ENCODE assay signal across 8 mouse cellular contexts in the genomic region with DNA sequence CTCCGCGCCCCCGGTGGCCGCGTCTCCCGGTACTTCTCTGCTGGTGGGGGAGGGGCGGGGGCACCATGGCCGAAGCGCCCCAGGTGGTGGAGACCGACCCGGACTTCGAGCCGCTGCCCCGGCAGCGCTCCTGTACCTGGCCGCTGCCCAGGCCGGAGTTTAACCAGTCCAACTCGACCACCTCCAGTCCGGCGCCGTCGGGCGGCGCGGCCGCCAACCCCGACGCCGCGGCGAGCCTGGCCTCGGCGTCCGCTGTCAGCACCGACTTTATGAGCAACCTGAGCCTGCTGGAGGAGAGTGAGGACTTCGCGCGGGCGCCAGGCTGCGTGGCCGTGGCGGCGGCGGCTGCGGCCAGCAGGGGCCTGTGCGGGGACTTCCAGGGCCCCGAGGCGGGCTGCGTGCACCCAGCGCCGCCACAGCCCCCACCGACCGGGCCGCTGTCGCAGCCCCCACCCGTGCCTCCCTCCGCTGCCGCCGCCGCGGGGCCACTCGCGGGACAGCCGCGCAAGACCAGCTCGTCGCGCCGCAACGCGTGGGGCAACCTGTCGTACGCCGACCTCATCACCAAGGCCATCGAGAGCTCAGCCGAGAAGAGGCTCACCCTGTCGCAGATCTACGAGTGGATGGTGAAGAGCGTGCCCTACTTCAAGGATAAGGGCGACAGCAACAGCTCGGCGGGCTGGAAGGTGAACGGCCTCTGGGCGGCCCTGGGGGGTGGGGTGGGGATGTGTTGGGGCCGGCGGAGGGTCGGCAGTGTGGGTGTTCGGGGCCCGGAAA. TPM values are rescaled to one million over a fixed set of nuclear protein-coding genes. Genes with fewer than 3 reads are reported as not detected.
A peak's percentile ranks its signal among the peaks of the same experiment; 100 is the strongest.
DNase-seq lines count a peak whose midpoint lies in the region; ATAC-seq lines count a peak whose summit lies in the region.

No protein-coding gene starts in this region.

- under 1% methylated on average over 82 of the region's 89 CpGs for WGBS in forebrain, embryonic 14.5 days
- under 1% methylated on average over 86 of the region's 89 CpGs for WGBS in hindbrain, embryonic 10.5 days
- under 1% methylated on average over 89 of the region's 89 CpGs for WGBS in limb, embryonic 13.5 days
- under 1% methylated on average over 87 of the region's 89 CpGs for WGBS in midbrain, embryonic 14.5 days
- WGBS in stomach, embryonic 16.5 days = under 1% methylated on average over 85 of the region's 89 CpGs

- no peak overlapping the region for H3K27ac ChIP-seq in forebrain, embryonic 14.5 days (ENCODE audit: low read depth, low read length)
- H3K27ac ChIP-seq in hindbrain, embryonic 10.5 days = peak overlapping the region; percentile 87
- H3K27ac ChIP-seq in limb, embryonic 13.5 days = peak overlapping the region; percentile 86; the same call in 1 of the 2 replicates
- H3K27ac ChIP-seq in midbrain, embryonic 14.5 days (replicated peaks; ENCODE audit: low read depth, low read length) = no peak overlapping the region; the same call in 1 of the 2 replicates
- peak overlapping the region; percentile 94 for H3K27ac ChIP-seq in stomach, embryonic 16.5 days (ENCODE audit: low read length)

- no peaks in the 10 kb centered on the region; the same call in 1 of the 2 replicates for H3K9me3 ChIP-seq in erythroblast, embryonic 14.5 days (ENCODE audit: control insufficient read depth, low read length)
- no peaks in the 10 kb centered on the region for H3K9me3 ChIP-seq in forebrain, embryonic 14.5 days (replicated peaks; ENCODE audit: control insufficient read depth, low read length)
- H3K9me3 ChIP-seq in hindbrain, embryonic 10.5 days = no peaks in the 10 kb centered on the region
- H3K9me3 ChIP-seq in limb, embryonic 13.5 days = no peaks in the 10 kb centered on the region
- no peaks in the 10 kb centered on the region for H3K9me3 ChIP-seq in midbrain, embryonic 14.5 days (ENCODE audit: control insufficient read depth, low read length)
- no peaks in the 10 kb centered on the region for H3K9me3 ChIP-seq in stomach, embryonic 16.5 days (replicated peaks; ENCODE audit: control insufficient read depth, low read length)

- no peaks in the 10 kb centered on the region for H3K36me3 ChIP-seq in erythroblast, embryonic 14.5 days (ENCODE audit: control insufficient read depth)
- H3K36me3 ChIP-seq in forebrain, embryonic 14.5 days (ENCODE audit: control insufficient read depth, insufficient read depth, low read length) = no peaks in the 10 kb centered on the region
- H3K36me3 ChIP-seq in hindbrain, embryonic 10.5 days = no peaks in the 10 kb centered on the region
- no peaks in the 10 kb centered on the region for H3K36me3 ChIP-seq in limb, embryonic 13.5 days
- no peaks in the 10 kb centered on the region for H3K36me3 ChIP-seq in midbrain, embryonic 14.5 days (ENCODE audit: control insufficient read depth, insufficient read depth, low read length)
- H3K36me3 ChIP-seq in stomach, embryonic 16.5 days (ENCODE audit: control insufficient read depth, insufficient read depth, low read length) = no peaks in the 10 kb centered on the region

- peak overlapping the region; percentile 96 for H3K4me2 ChIP-seq in forebrain, embryonic 14.5 days (ENCODE audit: low read length)
- peak overlapping the region; percentile 99 for H3K4me2 ChIP-seq in limb, embryonic 13.5 days (replicated peaks)
- peak overlapping the region; percentile 91 for H3K4me2 ChIP-seq in midbrain, embryonic 14.5 days (ENCODE audit: low read length)
- H3K4me2 ChIP-seq in stomach, embryonic 16.5 days (ENCODE audit: low read depth, low read length) = peak overlapping the region; percentile 98

- H3K9ac ChIP-seq in forebrain, embryonic 14.5 days (ENCODE audit: low read length) = peak overlapping the region; percentile 70
- peak overlapping the region; percentile 88 for H3K9ac ChIP-seq in limb, embryonic 13.5 days
- H3K9ac ChIP-seq in midbrain, embryonic 14.5 days (replicated peaks; ENCODE audit: low read length) = peak overlapping the region; percentile 44; the same call in 1 of the 2 replicates
- peak overlapping the region; percentile 92 for H3K9ac ChIP-seq in stomach, embryonic 16.5 days (ENCODE audit: low read length)

- H3K4me1 ChIP-seq in erythroblast, embryonic 14.5 days (ENCODE audit: control insufficient read depth) = peaks cover 33% of the 10 kb centered on the region
- H3K4me1 ChIP-seq in forebrain, embryonic 14.5 days (ENCODE audit: control insufficient read depth, insufficient read depth, low read length) = peaks cover 16% of the 10 kb centered on the region
- peaks cover 39% of the 10 kb centered on the region for H3K4me1 ChIP-seq in hindbrain, embryonic 10.5 days (replicated peaks)
- peaks cover 35% of the 10 kb centered on the region for H3K4me1 ChIP-seq in limb, embryonic 13.5 days
- peaks cover 9% of the 10 kb centered on the region for H3K4me1 ChIP-seq in midbrain, embryonic 14.5 days (ENCODE audit: control insufficient read depth, insufficient read depth, low read length)
- peaks cover 13% of the 10 kb centered on the region for H3K4me1 ChIP-seq in stomach, embryonic 16.5 days (ENCODE audit: control insufficient read depth, insufficient read depth, low read length)

- peak overlapping the region; percentile 80 for H3K4me3 ChIP-seq in erythroblast, embryonic 14.5 days (replicated peaks)
- peak overlapping the region; percentile 72 for H3K4me3 ChIP-seq in forebrain, embryonic 14.5 days (ENCODE audit: low read depth, low read length)
- peak overlapping the region; percentile 68 for H3K4me3 ChIP-seq in hindbrain, embryonic 10.5 days
- peak overlapping the region; percentile 84 for H3K4me3 ChIP-seq in limb, embryonic 13.5 days
- peak overlapping the region; percentile 69 for H3K4me3 ChIP-seq in midbrain, embryonic 14.5 days (replicated peaks; ENCODE audit: low read depth, low read length)
- peak overlapping the region; percentile 87 for H3K4me3 ChIP-seq in stomach, embryonic 16.5 days (replicated peaks; ENCODE audit: low read length)

- H3K27me3 ChIP-seq in erythroblast, embryonic 14.5 days (ENCODE audit: control insufficient read depth) = peaks cover 67% of the 10 kb centered on the region
- H3K27me3 ChIP-seq in forebrain, embryonic 14.5 days (replicated peaks; ENCODE audit: control insufficient read depth, insufficient read depth, low read length) = peaks cover 37% of the 10 kb centered on the region
- peaks cover 72% of the 10 kb centered on the region for H3K27me3 ChIP-seq in hindbrain, embryonic 10.5 days (ENCODE audit: insufficient read depth, poor library complexity, severe bottlenecking)
- peaks cover 20% of the 10 kb centered on the region for H3K27me3 ChIP-seq in limb, embryonic 13.5 days
- H3K27me3 ChIP-seq in midbrain, embryonic 14.5 days (ENCODE audit: control insufficient read depth, insufficient read depth, low read length) = peaks cover 61% of the 10 kb centered on the region
- H3K27me3 ChIP-seq in stomach, embryonic 16.5 days (ENCODE audit: control insufficient read depth, insufficient read depth, low read length) = no peaks in the 10 kb centered on the region

- peak; percentile 39 for DNase-seq in brain, adult 2 months (ENCODE audit: low read depth, low spot score)
- peak; percentile 28 for DNase-seq in forebrain, embryonic 14.5 days (ENCODE audit: low spot score)
- DNase-seq in hindbrain, embryonic 10.5 days (ENCODE audit: low spot score) = peak; percentile 54
- DNase-seq in midbrain, embryonic 14.5 days = peak; percentile 55

- no peak for ATAC-seq in erythroblast, adult 5-6 weeks (replicated peaks; ENCODE audit: low FRiP score, poor library complexity, severe bottlenecking)
- ATAC-seq in forebrain, embryonic 14.5 days = peak; percentile 22
- peak; percentile 26; the same call in 1 of the 2 replicates for ATAC-seq in limb, embryonic 13.5 days (ENCODE audit: low FRiP score, low read depth)
- ATAC-seq in midbrain, embryonic 14.5 days (ENCODE audit: low FRiP score, low TSS enrichment) = peak; percentile 31
- ATAC-seq in stomach, embryonic 16.5 days (ENCODE audit: insufficient read depth, low FRiP score) = 0 out of 2 replicates have a peak, but pooled peaks have one; percentile 3

RNA-seq across cellular contexts. Expression of a gene that starts 0.8 kb away (rescaled TPM):
- polyA plus RNA-seq in erythroblast, embryonic 14.5 days (2012) = 0.01 and 0.02 TPM in 2 replicates
- 1.3 and 2.1 TPM in 2 replicates for total RNA-seq in erythroblast, adult 5-6 weeks (2015; ENCODE audit: low replicate concordance)
- total RNA-seq in erythroblast, adult 5-6 weeks (2017; ENCODE audit: low replicate concordance) = 0.26 and 0.56 TPM in 2 replicates
- polyA plus RNA-seq in forebrain, embryonic 14.5 days (2014; fragmentation: Nextera tagmentation; extraction: Ambion mirVana) = 2.8 and 2.9 TPM in 2 replicates
- 2.7 and 3.6 TPM in 2 replicates for polyA plus RNA-seq in hindbrain, embryonic 10.5 days (2016; fragmentation: Nextera tagmentation; extraction: Ambion mirVana)
- polyA plus RNA-seq in limb, embryonic 13.5 days (2015; fragmentation: Nextera tagmentation; extraction: Ambion mirVana) = 5.2 and 5.5 TPM in 2 replicates
- 3.3 and 4.3 TPM in 2 replicates for polyA plus RNA-seq in midbrain, embryonic 14.5 days (2014; fragmentation: Nextera tagmentation; extraction: Ambion mirVana)
- polyA plus RNA-seq in stomach, embryonic 16.5 days (2015; fragmentation: Nextera tagmentation; extraction: Ambion mirVana) = 4.4 and 5.1 TPM in 2 replicates

Comparison
In these comparisons a context has a peak if more than half of its experiments do, and no peak if none do; other contexts are left out.
1. H3K27ac ChIP-seq: peak in hindbrain, embryonic 10.5 days (single experiment), limb, embryonic 13.5 days (single experiment) and stomach, embryonic 16.5 days (single experiment); none in forebrain, embryonic 14.5 days (single experiment) and midbrain, embryonic 14.5 days (single experiment).
2. Peak in every context shown above with its lines, with median percentiles within 50 percentile points of each other: H3K4me3 ChIP-seq, DNase-seq, H3K4me2 ChIP-seq and H3K9ac ChIP-seq.